Mouse (Mus musculus): ENCODE measurements at regions not wholly inside any gene's neighbourhood (a gene's known extent, or its start where the extent isn't known, plus 50 kb on each side); places are given as distances from the start of the nearest gene placed in this dataset.

- DNase-seq: no peak
These were observed 52.1 kb upstream of the Hmcn1 start for GRCm38 (mm10) chr1:151045334-151045733.

- no peak for DNase-seq
These were observed 53.4 kb upstream of the Hmcn1 start for GRCm38 (mm10) chr1:151046626-151047025.

GRCm38 (mm10) chr1:151049726-151050506 lies 56.7 kb upstream of the Hmcn1 start:
- no peak for DNase-seq

- no peak for DNase-seq
These were observed 57.2 kb upstream of the Hmcn1 start for GRCm38 (mm10) chr1:151050507-151050816.

GRCm38 (mm10) chr1:151053268-151053667 lies 60.0 kb upstream of the Hmcn1 start:
- no peak for DNase-seq

GRCm38 (mm10) chr1:151055396-151055795 lies 62.2 kb upstream of the Hmcn1 start:
- DNase-seq: no peak

- no peak for DNase-seq
These were observed 66.4 kb upstream of the Hmcn1 start for GRCm38 (mm10) chr1:151059546-151060136.

- no peak for DNase-seq
These were observed 71.9 kb upstream of the Hmcn1 start for GRCm38 (mm10) chr1:151065090-151065567.

GRCm38 (mm10) chr1:151066379-151067128 lies 73.3 kb upstream of the Hmcn1 start:
- DNase-seq: no peak

GRCm38 (mm10) chr1:151074508-151075314 lies 81.5 kb upstream of the Hmcn1 start:
- no peak for DNase-seq

GRCm38 (mm10) chr1:151075541-151075940 lies 82.3 kb upstream of the Hmcn1 start:
- DNase-seq: no peak

GRCm38 (mm10) chr1:151078909-151079522 lies 85.8 kb upstream of the Hmcn1 start:
- DNase-seq: peak; percentile 72

GRCm38 (mm10) chr1:151079614-151080360 lies 86.6 kb upstream of the Hmcn1 start:
- DNase-seq: no peak

- peak; percentile 31 for DNase-seq
These were observed 87.3 kb upstream of the Hmcn1 start for GRCm38 (mm10) chr1:151080510-151080980.

- DNase-seq: no peak
These were observed 89.3 kb upstream of the Hmcn1 start for GRCm38 (mm10) chr1:151082510-151083033.

- no peak for DNase-seq
These were observed 90.6 kb upstream of the Hmcn1 start for GRCm38 (mm10) chr1:151083806-151084205.

GRCm38 (mm10) chr1:151086111-151086859 lies 93.0 kb upstream of the Hmcn1 start:
- DNase-seq: no peak

GRCm38 (mm10) chr1:151087151-151087660 lies 94.0 kb upstream of the Hmcn1 start:
- DNase-seq: no peak

GRCm38 (mm10) chr1:151087811-151088511 lies 94.4 kb upstream of the Gm47985 start:
- DNase-seq: peak; percentile 30
